Mouse (Mus musculus) v-Abl transformed pro-B cells (cell line): ENCODE results near the gene Vmn1r239-ps.
"Not testable (repeated sequence)": the region's sequence is repeated elsewhere in the genome, so short reads cannot be mapped to it uniquely, and the experiment has no call there.

ENCODE experiments used
- in situ Hi-C, 2 experiments: fragments of 400-800 bp; cut with MboI; formaldehyde crosslinking; loops; one replicate each; pipeline ENCODE4 v1.15.1; 2025; ENCODE audit not compliant: unreplicated experiment in 2 of 2

Gene Vmn1r239-ps

DNA sequence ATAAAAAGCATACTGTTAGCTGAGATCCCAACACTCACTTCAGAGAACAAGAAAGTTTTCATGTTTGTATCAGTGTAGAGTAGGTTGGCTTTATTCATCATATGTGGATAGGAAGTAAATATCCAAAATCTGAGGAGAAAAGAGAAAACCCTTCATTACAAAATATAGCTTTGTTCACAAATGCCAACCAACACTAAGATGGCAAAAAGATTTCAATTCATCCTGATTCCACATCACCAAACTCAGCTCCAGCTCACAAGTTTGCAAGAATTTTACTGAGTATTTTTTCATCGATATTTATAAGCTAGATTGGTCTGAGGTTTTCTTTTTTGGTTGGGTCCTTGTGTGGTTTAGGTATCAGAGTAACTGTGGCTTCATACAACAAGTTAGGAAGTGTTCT lies at the start of gene Vmn1r239-ps:
TSS of gene Vmn1r239-ps (minus strand) at position 101 of the 400 bp plus-strand sequence.
- in situ Hi-C loops, result not testable (repeated sequence)

DNA sequence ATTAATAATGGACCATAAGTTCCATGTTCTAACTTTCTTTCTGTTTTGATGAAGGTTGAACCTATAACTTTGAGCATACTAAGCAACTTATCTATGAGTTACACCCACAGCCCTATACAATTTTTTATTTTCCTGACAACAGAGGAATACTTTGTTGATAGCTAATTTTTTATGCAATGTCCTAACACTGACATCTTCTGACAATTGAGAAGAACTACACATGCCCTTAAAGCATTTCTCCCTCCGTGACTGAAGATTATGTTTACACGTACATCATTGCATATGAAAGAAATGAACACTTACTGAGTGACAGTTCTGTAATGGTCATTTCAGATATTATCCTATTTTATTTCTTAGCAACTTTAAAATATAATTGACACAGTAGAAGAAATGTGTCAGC lies 36.0 kb upstream of the Vmn1r239-ps start:
- in situ Hi-C loops, result no loop called here

DNA sequence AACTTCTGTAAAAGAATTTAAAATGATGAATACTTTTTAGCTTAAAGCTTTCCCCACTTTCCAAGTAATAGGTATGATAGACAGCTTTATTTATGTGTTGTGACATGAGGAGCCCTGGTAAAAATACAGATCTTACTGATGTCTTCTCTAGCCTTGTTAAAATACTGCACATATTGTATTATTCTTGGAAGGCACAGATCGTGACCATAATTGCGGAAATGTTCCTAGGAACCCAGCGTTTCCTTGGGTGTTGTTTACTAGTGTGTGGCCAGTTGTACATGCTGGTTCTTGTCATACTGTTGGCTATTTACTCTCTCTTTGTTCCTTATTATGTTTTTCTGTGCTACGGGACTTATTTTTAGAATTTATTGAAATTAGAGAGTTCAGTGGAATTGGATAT lies 10.1 kb downstream of the Vmn1r239-ps start:
- in situ Hi-C loops, result loop anchor here in 1 of 2 experiments (25.0 kb wide), 1 partner anchor 106 kb away; no protein-coding TSS in a partner anchor

DNA sequence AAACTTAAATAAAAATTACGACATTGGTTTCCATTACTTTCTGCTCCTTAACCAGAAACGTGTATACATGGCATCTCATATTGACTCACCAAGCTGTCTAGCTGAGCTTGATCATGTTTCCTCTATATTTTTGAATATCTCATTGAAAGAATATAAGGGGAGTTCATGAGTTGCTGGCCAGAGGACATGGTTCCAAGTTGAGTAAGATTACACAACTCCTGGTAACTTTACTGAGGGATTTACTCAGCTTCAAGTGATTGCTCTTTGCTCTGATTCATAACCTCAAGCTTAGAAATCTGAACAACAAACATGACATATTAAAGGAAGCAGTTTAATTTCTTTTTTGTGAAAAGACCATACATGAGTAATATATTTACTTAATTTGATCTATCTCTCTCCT lies 18.1 kb downstream of the Vmn1r239-ps start:
- in situ Hi-C loops, result loop anchor here in 1 of 2 experiments (25.0 kb wide), 1 partner anchor 98 kb away; no protein-coding TSS in a partner anchor

DNA sequence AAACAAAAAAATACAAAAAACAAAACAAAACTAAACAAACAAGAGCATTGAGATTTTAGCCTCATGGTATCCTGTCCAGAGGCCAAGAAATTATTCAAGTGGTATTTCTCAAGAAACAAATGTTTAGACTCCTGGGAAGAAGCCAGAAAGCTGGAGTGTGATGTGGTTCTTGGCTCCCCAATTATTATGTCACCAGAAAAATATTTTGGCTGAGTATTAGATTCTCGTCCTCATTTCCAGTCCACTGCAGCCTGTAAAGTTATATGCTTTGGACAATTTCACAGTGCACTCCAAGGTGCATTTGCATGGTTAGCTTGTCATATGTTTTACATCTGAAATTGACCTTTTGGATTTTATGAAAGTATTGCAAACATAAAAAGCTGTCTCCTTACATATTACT lies 23.8 kb downstream of the Vmn1r239-ps start:
- in situ Hi-C loops, result loop anchor here in 1 of 2 experiments (25.0 kb wide), 1 partner anchor 92 kb away; no protein-coding TSS in a partner anchor

DNA sequence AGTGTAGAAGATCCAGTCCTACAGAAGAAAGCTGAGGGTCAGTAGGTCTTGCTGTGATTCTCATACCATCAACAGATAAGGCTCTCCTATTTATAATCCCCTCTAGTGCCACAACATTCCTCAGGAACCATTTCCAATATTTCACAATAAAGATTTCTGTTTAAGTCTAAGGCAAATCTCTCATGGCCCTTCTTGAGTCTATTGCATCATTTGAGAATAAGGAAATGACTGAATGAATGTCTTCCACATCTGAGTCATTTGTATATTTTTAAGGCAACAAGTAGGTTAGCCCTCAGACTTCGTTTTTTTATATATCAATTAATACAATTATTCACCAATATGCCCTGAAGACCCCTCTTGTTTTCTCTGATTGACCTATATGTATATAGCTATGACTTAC lies 24.4 kb downstream of the Vmn1r239-ps start, which contains the start of gene Il13ra2:
TSS of gene Il13ra2 (minus strand) at position 64 of the 400 bp plus-strand sequence.
- in situ Hi-C loops, result loop anchor here in 1 of 2 experiments (25.0 kb wide), 1 partner anchor 92 kb away; no protein-coding TSS in a partner anchor
